Mouse (Mus musculus): ENCODE data around the gene Pecam1. TPM values are rescaled to one million over a fixed set of nuclear protein-coding genes. Genes with fewer than 3 reads are reported as not detected.

The Pecam1 gene
- polyA plus RNA-seq, 1 experiment from 2014 or later: 89.5 TPM

GRCm38 (mm10) chr11:106770195-106770974 is 20.0 kb upstream of the Pecam1 start:
- no peak overlapping the region for H3K9ac ChIP-seq
- H3K27ac ChIP-seq (ENCODE audit: low read depth): no peak overlapping the region
- TF ChIP-seq CTCF (IDR thresholded peaks at IDR 0.05; ENCODE audit: low read depth): peak; percentile 63
- WGBS: 94% methylated on average over 9 of the region's 9 CpGs
- no peak overlapping the region for H3K4me2 ChIP-seq
- peaks cover 87% of the 10 kb centered on the region for H3K36me3 ChIP-seq (ENCODE audit: insufficient read depth)
- H3K4me3 ChIP-seq (ENCODE audit: low read depth, low read length): no peak overlapping the region
- H3K9me3 ChIP-seq (ENCODE audit: low read depth, low read length): no peaks in the 10 kb centered on the region
- no peaks in the 10 kb centered on the region for H3K27me3 ChIP-seq (ENCODE audit: insufficient read depth, low read length)
- DNase-seq: peak; percentile 57
- no peaks in the 10 kb centered on the region for H3K4me1 ChIP-seq (ENCODE audit: insufficient read depth)
- no peak for ATAC-seq (ENCODE audit: insufficient read depth)

GRCm38 (mm10) chr11:106767516-106767915 is 17.1 kb upstream of the Pecam1 start:
- H3K4me3 ChIP-seq (ENCODE audit: low read depth, low read length): no peak overlapping the region
- ATAC-seq (ENCODE audit: insufficient read depth) (no peak), DNase-seq (no peak)
- H3K27me3 ChIP-seq (ENCODE audit: insufficient read depth, low read length): no peaks in the 10 kb centered on the region
- WGBS: 93% methylated on average over 4 of the region's 4 CpGs
- H3K4me2 ChIP-seq: no peak overlapping the region
- peak; percentile 25; the same call in 1 of the 2 replicates for TF ChIP-seq CTCF (IDR thresholded peaks at IDR 0.05; ENCODE audit: low read depth)
- peaks cover 63% of the 10 kb centered on the region for H3K36me3 ChIP-seq (ENCODE audit: insufficient read depth)
- H3K9me3 ChIP-seq (ENCODE audit: low read depth, low read length): no peaks in the 10 kb centered on the region
- no peak overlapping the region for H3K27ac ChIP-seq (ENCODE audit: low read depth)
- H3K9ac ChIP-seq: no peak overlapping the region
- H3K4me1 ChIP-seq (ENCODE audit: insufficient read depth): no peaks in the 10 kb centered on the region

DNA sequence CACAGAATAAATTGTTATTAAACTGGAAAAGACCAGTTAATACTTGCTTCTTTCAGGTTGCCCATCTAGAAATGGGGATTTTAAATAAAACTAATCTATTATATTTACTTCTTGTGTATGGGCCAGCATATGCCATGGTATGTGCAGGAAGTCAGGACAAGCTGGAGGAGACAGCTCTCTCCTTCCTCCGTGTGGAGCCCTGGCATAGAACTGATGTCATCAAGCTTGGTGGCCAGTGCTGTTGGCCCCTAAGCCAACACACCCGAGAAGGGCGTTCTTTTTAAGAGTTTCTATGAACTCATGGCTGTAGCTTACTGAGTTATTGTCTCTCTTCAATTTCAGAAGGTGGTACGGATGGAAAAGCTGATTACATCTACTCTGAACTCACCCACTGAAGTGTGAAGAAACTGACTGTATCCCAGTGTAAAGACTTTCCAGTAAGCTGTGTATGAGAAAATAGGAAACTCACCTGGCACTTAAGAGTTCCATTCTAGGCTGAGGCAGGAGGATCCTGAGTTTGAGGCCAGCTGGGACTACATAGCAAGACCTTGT is 16.3 kb upstream of the Pecam1 start:
- Histone ChIP-seq H3K4me2 (no peak overlapping the region), H3K4me1 (ENCODE audit: insufficient read depth) (no peaks in the 10 kb centered on the region), H3K9me3 (ENCODE audit: low read depth, low read length) (no peaks in the 10 kb centered on the region), H3K9ac (no peak overlapping the region), H3K27ac (ENCODE audit: low read depth) (no peak overlapping the region), H3K27me3 (ENCODE audit: insufficient read depth, low read length) (no peaks in the 10 kb centered on the region), H3K4me3 (ENCODE audit: low read depth, low read length) (no peak overlapping the region), H3K36me3 (ENCODE audit: insufficient read depth) (peaks cover 57% of the 10 kb centered on the region)
- 96% methylated on average over 4 of the region's 4 CpGs for WGBS
- DNase-seq (no peak), ATAC-seq (ENCODE audit: insufficient read depth) (no peak)
- TF ChIP-seq CTCF (IDR thresholded peaks at IDR 0.05; ENCODE audit: low read depth): no peak

- TF ChIP-seq CTCF (IDR thresholded peaks at IDR 0.05; ENCODE audit: low read depth): no peak
- no peaks in the 10 kb centered on the region for H3K9me3 ChIP-seq (ENCODE audit: low read depth, low read length)
- WGBS: 62% methylated on average over 9 of the region's 9 CpGs
- peaks cover 26% of the 10 kb centered on the region for H3K36me3 ChIP-seq (ENCODE audit: insufficient read depth)
- H3K4me2 ChIP-seq: no peak overlapping the region
- no peaks in the 10 kb centered on the region for H3K27me3 ChIP-seq (ENCODE audit: insufficient read depth, low read length)
- no peak overlapping the region for H3K9ac ChIP-seq
- no peak overlapping the region for H3K4me3 ChIP-seq (ENCODE audit: low read depth, low read length)
- ATAC-seq (ENCODE audit: insufficient read depth) (peak; percentile 47; the same call in 1 of the 2 replicates), DNase-seq (no peak)
- peak overlapping the region; percentile 83 for H3K27ac ChIP-seq (ENCODE audit: low read depth)
- no peaks in the 10 kb centered on the region for H3K4me1 ChIP-seq (ENCODE audit: insufficient read depth)
Measured at GRCm38 (mm10) chr11:106762800-106763185, 12.4 kb upstream of the Pecam1 start.

- no peaks in the 10 kb centered on the region for H3K9me3 ChIP-seq (ENCODE audit: low read depth, low read length)
- peak; percentile 82 for DNase-seq
- peak; percentile 87 for ATAC-seq (ENCODE audit: insufficient read depth)
- TF ChIP-seq CTCF (IDR thresholded peaks at IDR 0.05; ENCODE audit: low read depth): no peak
- no peak overlapping the region for H3K4me2 ChIP-seq
- peak overlapping the region; percentile 83 for H3K27ac ChIP-seq (ENCODE audit: low read depth)
- no peak overlapping the region for H3K4me3 ChIP-seq (ENCODE audit: low read depth, low read length)
- H3K27me3 ChIP-seq (ENCODE audit: insufficient read depth, low read length): no peaks in the 10 kb centered on the region
- WGBS: 14% methylated on average over 5 of the region's 5 CpGs
- no peaks in the 10 kb centered on the region for H3K4me1 ChIP-seq (ENCODE audit: insufficient read depth)
- peaks cover 21% of the 10 kb centered on the region for H3K36me3 ChIP-seq (ENCODE audit: insufficient read depth)
- H3K9ac ChIP-seq: no peak overlapping the region
Measured at GRCm38 (mm10) chr11:106762139-106762799, 11.8 kb upstream of the Pecam1 start.

DNA sequence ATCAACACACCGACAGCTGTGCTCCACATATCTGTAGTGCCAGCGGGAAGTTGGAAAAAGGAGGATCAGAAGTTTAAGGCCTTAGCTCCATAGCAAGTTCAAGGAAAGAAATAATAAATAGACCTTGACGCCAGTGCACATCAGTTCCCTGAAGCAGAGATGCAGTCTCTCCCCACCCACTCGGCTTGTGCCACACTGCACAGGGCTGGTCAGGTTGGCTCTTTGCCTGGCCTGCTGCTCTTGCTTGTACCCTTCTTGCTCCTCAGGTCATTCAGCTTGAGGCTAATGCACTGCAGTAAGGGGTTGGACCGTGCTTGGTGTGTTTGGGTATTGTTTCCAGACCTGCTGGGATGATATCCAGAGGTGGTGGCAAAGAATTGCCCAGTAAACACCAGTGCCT is 10.1 kb upstream of the Pecam1 start:
- no peak overlapping the region for H3K4me2 ChIP-seq
- no peaks in the 10 kb centered on the region for H3K4me1 ChIP-seq (ENCODE audit: insufficient read depth)
- H3K27ac ChIP-seq (ENCODE audit: low read depth): no peak overlapping the region
- no peaks in the 10 kb centered on the region for H3K9me3 ChIP-seq (ENCODE audit: low read depth, low read length)
- no peak overlapping the region for H3K9ac ChIP-seq
- WGBS: 84% methylated on average over 5 of the region's 5 CpGs
- ATAC-seq (ENCODE audit: insufficient read depth) (no peak), DNase-seq (no peak)
- no peaks in the 10 kb centered on the region for H3K27me3 ChIP-seq (ENCODE audit: insufficient read depth, low read length)
- H3K4me3 ChIP-seq (ENCODE audit: low read depth, low read length): no peak overlapping the region
- peaks cover 5% of the 10 kb centered on the region; the same call in 1 of the 2 replicates for H3K36me3 ChIP-seq (ENCODE audit: insufficient read depth)
- TF ChIP-seq CTCF (IDR thresholded peaks at IDR 0.05; ENCODE audit: low read depth): no peak

DNA sequence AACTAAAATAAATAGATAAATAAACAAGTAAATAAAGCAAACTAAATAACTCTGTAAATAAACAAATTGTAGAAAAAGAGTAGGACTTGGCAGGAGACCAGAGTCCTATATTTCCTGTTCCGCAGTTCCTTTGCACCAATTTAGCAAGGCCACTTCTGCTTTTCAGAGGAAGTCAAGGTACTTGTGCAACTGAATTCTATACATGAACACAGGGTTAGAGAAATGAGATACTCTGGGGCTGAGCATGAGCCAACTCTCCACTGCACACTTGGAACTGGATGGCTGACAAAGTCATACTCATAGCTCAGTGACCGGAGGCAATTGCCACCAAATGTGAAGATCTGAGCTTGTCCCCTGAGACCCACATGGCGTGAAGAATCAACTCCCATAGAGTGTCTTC is 8.6 kb upstream of the Pecam1 start:
- H3K27ac ChIP-seq (ENCODE audit: low read depth): no peak overlapping the region
- no peaks in the 10 kb centered on the region for H3K9me3 ChIP-seq (ENCODE audit: low read depth, low read length)
- H3K36me3 ChIP-seq (ENCODE audit: insufficient read depth): no peaks in the 10 kb centered on the region
- no peak overlapping the region for H3K9ac ChIP-seq
- ATAC-seq (ENCODE audit: insufficient read depth) (no peak), DNase-seq (no peak)
- 86% methylated on average over 3 of the region's 3 CpGs for WGBS
- H3K4me2 ChIP-seq: no peak overlapping the region
- H3K27me3 ChIP-seq (ENCODE audit: insufficient read depth, low read length): no peaks in the 10 kb centered on the region
- no peak overlapping the region for H3K4me3 ChIP-seq (ENCODE audit: low read depth, low read length)
- no peak for TF ChIP-seq CTCF (IDR thresholded peaks at IDR 0.05; ENCODE audit: low read depth)
- no peaks in the 10 kb centered on the region for H3K4me1 ChIP-seq (ENCODE audit: insufficient read depth)

Data from lung, embryonic 14.5 days (tissue).